Mouse (Mus musculus) liver, postnatal 0 days (tissue): ENCODE data around the gene Kctd17. TPM values are rescaled to one million over a fixed set of nuclear protein-coding genes. Genes with fewer than 3 reads are reported as not detected.

ENCODE experiments used
- ATAC-seq: fragments of 200-750 bp; cut with Nextera tagmentation; 2 replicates; pipeline ENCODE4 v1.8.0; 2017; ENCODE audit warnings: mild to moderate bottlenecking, moderate library complexity
- DNase-seq: peaks from one replicate; pipeline ENCODE4 v3.0.0-alpha.2; 2016
- H3K27ac ChIP-seq: fragments of 300-500 bp; sonication (generic); 2 replicates; pipeline ENCODE4 v1.5.1; 2014; ENCODE audit warnings: antibody characterized with exemption, moderate library complexity, mild to moderate bottlenecking, low read depth
- H3K27me3 ChIP-seq: fragments of 300-500 bp; sonication (generic); 2 replicates; pipeline ENCODE4 v1.6.1; 2014; ENCODE audit warnings: low read length, control low read depth, mixed read lengths; ENCODE audit not compliant: insufficient read depth
- H3K36me3 ChIP-seq: fragments of 300-500 bp; sonication (generic); replicated peaks from 2 replicates; pipeline ENCODE4 v1.6.1; 2014; ENCODE audit warnings: mild to moderate bottlenecking, control low read depth, low read length, moderate library complexity, mixed read lengths; ENCODE audit not compliant: insufficient read depth
- H3K4me1 ChIP-seq: fragments of 300-500 bp; sonication (generic); 2 replicates; pipeline ENCODE4 v1.6.1; 2014; ENCODE audit warnings: antibody characterized with exemption, mild to moderate bottlenecking, control low read depth; ENCODE audit not compliant: insufficient read depth
- H3K4me2 ChIP-seq: fragments of 300-500 bp; sonication (generic); 2 replicates; pipeline ENCODE4 v1.6.1; 2014; ENCODE audit warnings: low read depth, mild to moderate bottlenecking, low read length, moderate library complexity, mixed read lengths
- H3K4me3 ChIP-seq: fragments of 300-500 bp; sonication (generic); 2 replicates; pipeline ENCODE4 v1.5.1; 2014; ENCODE audit warnings: low read depth, low read length
- H3K9ac ChIP-seq: fragments of 300-500 bp; sonication (generic); replicated peaks from 2 replicates; pipeline ENCODE4 v1.6.1; 2014; ENCODE audit warnings: mild to moderate bottlenecking, moderate library complexity
- H3K9me3 ChIP-seq: fragments of 300-500 bp; sonication (generic); 2 replicates; pipeline ENCODE4 v1.6.1; 2016; ENCODE audit warnings: mild to moderate bottlenecking, control low read depth, low read length, mixed read lengths
- CTCF ChIP-seq: sonication (generic); IDR thresholded peaks from 2 replicates; pipeline ENCODE4 v1.5.1; 2016; ENCODE audit warnings: antibody characterized with exemption, low read depth
- EP300 ChIP-seq: IDR thresholded peaks from 2 replicates; pipeline ENCODE4 v1.6.1; 2016; ENCODE audit warnings: antibody characterized with exemption, low read depth, mild to moderate bottlenecking
- WGBS: fragments of 180-500 bp; shearing (Covaris S2); extraction: QIAGEN DNeasy Blood & Tissue Kit; methylation state at CpG from one replicate; pipeline ENCODE4 v1.1.7; 2014; ENCODE audit not compliant: insufficient replicate concordance; 5-methylcytosine and 5-hydroxymethylcytosine counted together
- polyA plus RNA-seq: library from polyadenylated mRNA; unstranded; fragments of >200 nt; fragmentation: Nextera tagmentation; extraction: Ambion mirVana; gene quantifications from 2 replicates; pipeline ENCODE4 v1.2.1, GENCODE M21; 2015

Gene Kctd17
- polyA plus RNA-seq, 1 experiment from 2014 or later: 6.0 TPM

GRCm38 (mm10) chr15:78438018-78438394 is 9.6 kb downstream of the Kctd17 start:
- Histone ChIP-seq H3K4me1 (peaks cover 13% of the 10 kb centered on the region), H3K27ac (peak overlapping the region; percentile 51; the same call in 1 of the 2 replicates), H3K36me3 (peaks cover 11% of the 10 kb centered on the region; the same call in 1 of the 2 replicates), H3K4me2 (no peak overlapping the region), H3K27me3 (peaks cover 3% of the 10 kb centered on the region; the same call in 1 of the 2 replicates), H3K9ac (no peak overlapping the region), H3K4me3 (no peak overlapping the region), H3K9me3 (no peaks in the 10 kb centered on the region)
- WGBS: 50% methylated on average over 4 of the region's 4 CpGs
- TF ChIP-seq CTCF (no peak), EP300 (no peak)
- no peak for ATAC-seq
- DNase-seq: no peak

- H3K27me3 ChIP-seq: peaks cover 3% of the 10 kb centered on the region; the same call in 1 of the 2 replicates
- TF ChIP-seq CTCF (no peak), EP300 (no peak)
- peaks cover 13% of the 10 kb centered on the region for H3K4me1 ChIP-seq
- WGBS: 61% methylated on average over 8 of the region's 8 CpGs
- ATAC-seq (no peak), DNase-seq (no peak)
- H3K4me3 ChIP-seq: no peak overlapping the region
- H3K9me3 ChIP-seq: no peaks in the 10 kb centered on the region
- no peak overlapping the region for H3K9ac ChIP-seq
- no peak overlapping the region; the same call in 1 of the 2 replicates for H3K27ac ChIP-seq
- no peak overlapping the region for H3K4me2 ChIP-seq
- peaks cover 11% of the 10 kb centered on the region for H3K36me3 ChIP-seq
These were observed 10.1 kb downstream of the Kctd17 start for GRCm38 (mm10) chr15:78438505-78438904.

GRCm38 (mm10) chr15:78438973-78439372 is 10.6 kb downstream of the Kctd17 start:
- Histone ChIP-seq H3K9ac (no peak overlapping the region), H3K4me3 (no peak overlapping the region), H3K36me3 (peaks cover 15% of the 10 kb centered on the region), H3K4me1 (peaks cover 13% of the 10 kb centered on the region), H3K27me3 (peaks cover 3% of the 10 kb centered on the region; the same call in 1 of the 2 replicates), H3K27ac (no peak overlapping the region), H3K9me3 (no peaks in the 10 kb centered on the region), H3K4me2 (no peak overlapping the region)
- ATAC-seq (no peak), DNase-seq (no peak)
- 72% methylated on average over 9 of the region's 9 CpGs for WGBS
- TF ChIP-seq EP300 (no peak), CTCF (no peak)

GRCm38 (mm10) chr15:78442231-78442630 is 13.9 kb downstream of the Kctd17 start:
- Histone ChIP-seq H3K4me2 (no peak overlapping the region), H3K9me3 (no peaks in the 10 kb centered on the region), H3K4me1 (peaks cover 6% of the 10 kb centered on the region), H3K9ac (no peak overlapping the region), H3K4me3 (no peak overlapping the region), H3K27me3 (no peaks in the 10 kb centered on the region), H3K36me3 (peaks cover 15% of the 10 kb centered on the region), H3K27ac (no peak overlapping the region)
- TF ChIP-seq CTCF (no peak), EP300 (no peak)
- no peak for DNase-seq
- ATAC-seq: no peak
- 87% methylated on average over 19 of the region's 19 CpGs for WGBS

GRCm38 (mm10) chr15:78443857-78444256 is 15.5 kb downstream of the Kctd17 start:
- DNase-seq (no peak), ATAC-seq (no peak)
- Histone ChIP-seq H3K4me2 (no peak overlapping the region), H3K9me3 (no peaks in the 10 kb centered on the region), H3K27me3 (no peaks in the 10 kb centered on the region), H3K36me3 (peaks cover 15% of the 10 kb centered on the region), H3K27ac (no peak overlapping the region), H3K4me1 (peaks cover 5% of the 10 kb centered on the region), H3K4me3 (no peak overlapping the region), H3K9ac (no peak overlapping the region)
- TF ChIP-seq CTCF (no peak), EP300 (no peak)
- WGBS: 65% methylated on average over 6 of the region's 6 CpGs

GRCm38 (mm10) chr15:78447121-78447520 is 18.8 kb downstream of the Kctd17 start:
- 46% methylated on average over 7 of the region's 7 CpGs for WGBS
- TF ChIP-seq EP300: no peak
- TF ChIP-seq CTCF: no peak
- H3K4me3 ChIP-seq: no peak overlapping the region

More at GRCm38 (mm10) chr15:78447121-78447520, 18.8 kb downstream of the Kctd17 start:
- Histone ChIP-seq H3K27me3 (no peaks in the 10 kb centered on the region), H3K4me1 (peaks cover 17% of the 10 kb centered on the region), H3K36me3 (peaks cover 12% of the 10 kb centered on the region), H3K4me2 (no peak overlapping the region), H3K27ac (no peak overlapping the region), H3K9ac (no peak overlapping the region; the same call in 1 of the 2 replicates), H3K9me3 (no peaks in the 10 kb centered on the region)
- DNase-seq (no peak), ATAC-seq (no peak)
